Mouse (Mus musculus): ENCODE measurements around the gene Vps13c.

The Vps13c gene

DNA sequence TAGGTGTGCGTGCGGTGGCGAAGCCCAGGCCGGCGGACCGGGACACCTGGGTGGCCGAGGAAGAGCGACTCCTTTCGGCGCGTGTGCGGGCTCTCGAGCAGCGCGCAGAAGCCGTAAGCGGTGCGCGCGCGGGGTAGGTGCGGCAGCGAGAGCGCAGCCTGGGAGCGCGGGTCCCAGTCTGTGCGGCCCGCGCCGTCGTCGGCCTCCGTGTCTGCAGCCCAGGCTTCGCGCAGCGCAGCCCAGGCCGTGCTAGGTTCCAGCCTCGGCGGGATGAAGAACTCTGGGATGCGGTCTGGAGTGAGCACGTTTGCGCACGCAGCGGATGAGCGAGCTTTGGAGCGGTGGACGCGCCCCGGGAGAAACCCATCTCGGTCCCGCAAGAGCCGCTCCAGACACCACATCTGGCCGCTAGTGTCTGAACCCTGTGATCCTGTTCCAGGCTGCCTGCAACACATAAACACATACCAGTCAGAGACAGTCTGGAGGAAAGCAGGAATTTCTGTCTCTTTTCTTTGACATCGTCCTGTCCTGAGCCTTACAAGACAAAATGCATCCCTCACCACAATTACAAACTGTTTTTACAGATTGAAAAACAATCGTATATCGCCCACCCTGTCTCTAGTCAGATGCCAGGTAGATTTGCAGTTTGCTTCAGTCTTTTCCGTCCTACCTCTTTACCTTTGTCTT, 8.7 kb upstream of the Vps13c start:
- in situ Hi-C loops (cut with MboI, MseI) = no loop called here

DNA sequence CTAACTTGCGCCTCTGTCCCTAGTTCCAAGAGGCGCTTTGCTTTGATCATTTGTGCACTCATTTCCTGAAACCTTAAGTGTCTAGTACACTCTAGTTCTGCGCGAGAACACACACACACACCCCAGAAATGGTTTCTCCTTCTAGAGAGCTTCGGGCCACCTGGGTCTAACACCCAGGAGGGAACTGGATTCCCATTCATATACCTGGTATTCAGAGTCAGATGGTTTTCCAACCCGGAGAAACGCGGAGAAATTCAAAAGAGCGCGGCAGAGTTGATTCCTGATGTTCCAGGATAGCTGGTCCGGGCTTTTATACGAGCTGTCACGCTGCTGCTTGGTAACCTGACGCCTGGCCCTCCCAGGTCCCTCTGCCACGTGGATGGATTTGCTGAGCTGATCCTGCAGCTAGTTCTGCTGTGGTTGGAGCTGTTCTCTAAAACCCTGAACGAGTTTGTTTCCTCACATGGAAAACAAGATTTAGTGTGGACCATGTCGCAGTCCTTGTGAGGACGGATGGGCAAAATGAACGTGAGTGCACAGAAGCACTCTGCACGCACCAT, 8.1 kb upstream of the Vps13c start, which contains the start of gene C2cd4a:
Gene C2cd4a, minus strand, starts transcription at position 285 of the 560 bp plus-strand sequence.
- in situ Hi-C loops (cut with MboI, MseI) = no loop called here

DNA sequence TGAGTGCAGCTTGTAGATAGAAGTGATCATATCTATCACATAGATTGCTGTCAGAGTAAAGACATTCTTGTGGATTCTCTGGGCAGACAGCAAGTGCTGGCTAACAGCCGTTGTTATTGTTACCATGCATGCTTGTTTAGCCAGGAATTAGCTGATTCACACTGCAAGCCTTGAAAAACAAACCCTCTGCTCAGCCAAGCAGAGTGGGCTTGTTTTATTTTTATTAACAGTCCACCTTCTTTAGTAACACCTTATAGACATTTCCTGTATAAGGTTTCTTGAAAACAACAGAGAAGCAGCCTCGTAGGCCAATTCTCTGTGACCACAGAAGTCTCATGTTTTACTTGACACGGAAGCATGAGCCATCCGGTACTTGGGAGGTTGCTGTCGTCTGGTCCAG, 5.7 kb upstream of the Vps13c start:
- in situ Hi-C loops (cut with MboI, MseI) = no loop called here

DNA sequence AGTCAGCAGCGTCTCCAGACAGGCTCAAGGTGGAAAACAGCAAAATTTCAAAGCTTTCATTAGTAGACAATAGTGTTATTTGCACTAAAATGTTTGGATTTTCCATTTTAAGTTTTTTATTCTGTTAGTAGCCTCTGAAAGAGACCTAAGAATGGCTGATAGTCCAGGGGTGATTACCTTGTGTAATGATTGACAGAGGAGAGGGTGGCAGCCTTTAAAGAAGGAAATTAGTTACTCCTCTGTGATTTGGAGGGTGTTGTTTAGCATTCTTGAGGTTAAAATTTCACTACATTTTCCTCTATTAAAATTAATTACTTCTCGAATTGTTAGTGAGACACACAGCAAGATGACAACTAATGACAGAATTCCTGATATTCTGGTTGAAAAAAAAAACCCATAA, 2.9 kb upstream of the Vps13c start:
- in situ Hi-C loops (cut with MboI, MseI) = no loop called here

DNA sequence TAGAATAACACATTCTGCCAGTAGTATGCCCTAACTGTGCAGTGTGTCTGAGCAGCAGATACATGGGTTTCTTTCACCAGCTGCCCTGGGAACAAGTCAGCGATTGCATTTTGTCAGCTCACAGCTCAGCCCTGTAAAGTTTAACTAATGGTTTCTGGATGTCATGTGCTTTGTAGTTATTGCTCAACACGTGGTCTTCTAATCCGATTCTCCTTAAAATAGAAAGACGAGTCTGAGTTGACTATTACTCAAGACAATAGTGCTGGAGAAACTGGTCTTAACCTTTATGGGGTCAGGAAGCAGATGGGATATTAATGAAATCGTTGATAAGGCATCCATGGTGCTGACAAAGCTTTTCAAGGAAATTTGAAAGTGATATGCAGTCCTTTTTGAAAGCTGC, 2.6 kb downstream of the Vps13c start:
- in situ Hi-C loops (cut with MboI, MseI) = no loop called here

DNA sequence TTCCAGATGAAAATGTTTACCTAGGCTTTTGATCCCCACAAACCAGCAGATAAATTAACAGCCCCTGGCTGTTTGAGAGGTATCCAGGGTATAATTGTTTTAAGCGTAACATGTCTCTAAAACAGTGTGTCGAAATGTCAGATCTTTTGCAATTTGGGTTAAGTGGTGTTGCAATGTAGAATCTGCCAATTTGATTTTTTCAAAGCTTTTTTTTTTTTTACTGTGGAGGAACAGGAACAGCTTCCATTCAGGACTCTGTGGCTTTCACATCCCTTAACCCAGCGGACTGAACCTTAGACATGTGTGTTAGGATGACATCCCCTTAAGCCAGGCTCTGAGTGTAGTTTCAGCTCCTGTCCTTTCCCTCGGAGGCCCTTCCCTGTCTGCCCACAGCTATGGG, 4.8 kb downstream of the Vps13c start:
- in situ Hi-C loops (cut with MboI, MseI) = no loop called here

DNA sequence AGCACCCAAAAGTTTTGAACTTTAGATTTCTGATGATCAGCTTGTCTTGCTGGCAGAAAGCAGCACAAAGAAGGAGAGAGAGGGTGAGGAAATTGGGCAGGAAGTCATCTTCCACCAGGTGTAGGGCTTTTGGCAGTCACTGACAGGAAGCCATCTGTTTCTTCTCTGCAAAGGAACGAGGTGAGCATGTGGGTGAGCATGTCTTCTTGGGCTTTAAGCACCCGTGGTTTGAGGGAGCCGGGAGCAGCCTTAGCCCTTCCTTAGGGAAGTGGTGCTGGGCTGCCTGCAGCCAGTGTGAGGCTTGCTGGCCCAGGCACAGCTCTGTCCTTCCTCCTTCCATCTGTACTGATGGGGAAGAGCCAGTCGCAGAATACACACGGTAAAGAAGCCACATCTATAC, 5.5 kb downstream of the Vps13c start:
- in situ Hi-C loops (cut with MboI, MseI) = no loop called here

DNA sequence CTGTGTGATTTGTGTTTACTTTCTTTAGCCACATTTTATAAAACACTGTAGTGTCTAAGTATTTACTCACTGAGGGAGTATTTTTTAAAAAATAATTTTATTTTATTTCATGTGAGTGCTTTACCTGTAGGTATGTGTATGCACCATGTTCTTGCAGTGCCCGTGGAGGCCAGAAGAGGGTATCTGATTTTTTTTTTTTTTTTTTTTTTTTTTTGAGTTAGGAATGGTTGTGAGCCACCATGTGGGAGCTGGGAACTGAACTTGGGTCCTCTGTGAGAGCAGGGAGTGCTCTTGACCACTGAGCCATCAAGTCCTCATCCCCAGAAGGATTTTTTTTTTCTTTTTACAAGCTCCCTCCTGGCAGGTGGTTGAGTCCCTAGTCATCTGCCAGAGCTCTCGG, 5.9 kb downstream of the Vps13c start:
- in situ Hi-C loops (cut with MboI, MseI) = no loop called here

DNA sequence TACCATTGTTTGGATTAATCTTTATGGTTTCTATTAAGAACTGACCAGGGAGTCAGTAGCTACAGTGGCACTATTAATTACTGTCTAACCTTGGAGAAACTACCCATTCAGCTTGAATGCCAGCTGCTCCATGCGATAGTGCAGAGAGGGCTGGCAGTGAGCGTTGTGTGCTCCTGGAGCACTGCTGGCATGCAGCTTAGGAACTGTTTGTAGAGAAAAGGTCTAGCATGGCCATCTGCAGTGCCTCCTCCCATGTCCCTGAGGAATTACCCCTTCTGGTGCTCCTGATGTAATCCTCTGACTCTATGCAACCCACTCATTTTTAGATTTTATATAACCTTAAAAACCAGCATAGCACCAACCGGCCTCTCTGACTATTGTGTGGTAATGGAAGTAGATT, 7.4 kb downstream of the Vps13c start:
- in situ Hi-C loops (cut with MboI, MseI) = no loop called here

DNA sequence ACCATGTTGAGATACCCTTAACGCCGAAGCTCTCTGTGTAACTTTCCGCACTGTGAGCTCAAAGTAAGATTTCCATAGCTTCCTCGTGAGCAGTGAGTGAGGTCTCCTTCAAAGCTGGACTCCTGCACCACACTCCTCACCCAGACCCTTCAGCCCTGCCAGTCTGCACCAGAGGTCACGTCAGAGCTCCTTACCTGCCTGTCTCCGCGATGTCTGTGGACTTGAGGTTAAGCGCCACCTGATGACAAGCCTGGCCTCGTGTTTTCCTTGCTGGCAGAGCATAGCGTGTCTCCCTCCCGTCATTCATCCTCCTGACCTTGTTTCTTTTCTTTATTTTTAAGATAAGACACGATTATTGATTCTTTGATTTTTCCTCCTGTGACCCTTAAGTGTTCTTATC, 9.2 kb downstream of the Vps13c start:
- in situ Hi-C loops (cut with MboI, MseI) = no loop called here

DNA sequence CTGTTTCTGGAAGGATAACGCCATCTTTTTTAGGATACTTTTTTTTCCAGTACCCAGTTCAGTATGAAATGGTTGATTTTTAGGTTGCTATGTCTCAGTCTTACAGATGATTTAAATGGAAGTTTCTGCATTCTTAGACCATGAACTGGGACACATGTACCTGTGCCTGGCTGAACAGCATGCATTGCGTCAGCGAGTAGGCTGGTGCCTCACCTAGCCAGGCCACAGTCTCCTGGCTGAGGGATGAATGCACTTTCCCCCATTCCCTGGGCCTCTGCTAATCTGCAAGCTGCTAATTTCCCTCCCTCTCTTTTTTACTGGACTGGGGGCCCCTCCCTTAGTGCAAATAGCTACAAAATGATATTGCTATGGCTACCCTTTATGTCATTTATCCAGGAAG, 9.7 kb downstream of the Vps13c start:
- in situ Hi-C loops (cut with MboI, MseI) = no loop called here

DNA sequence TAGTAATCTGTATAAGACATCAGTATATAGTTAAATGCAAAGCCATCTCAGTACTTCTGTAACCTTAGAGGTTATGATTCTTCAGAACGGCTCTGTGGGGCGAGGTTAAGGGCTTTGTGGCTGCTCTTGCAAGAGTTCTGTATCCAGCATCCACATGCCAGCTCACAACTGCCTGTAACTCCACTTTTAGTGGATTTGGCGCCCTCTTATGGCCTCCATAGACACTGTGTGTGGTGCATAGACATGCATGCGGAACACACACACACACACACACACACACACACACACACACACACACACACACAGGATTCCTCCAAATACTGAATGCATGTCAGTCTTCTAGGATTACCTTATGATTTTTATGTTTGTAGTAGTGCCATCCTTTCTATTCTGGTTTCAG, 11.0 kb downstream of the Vps13c start:
- in situ Hi-C loops (cut with MboI, MseI) = no loop called here

DNA sequence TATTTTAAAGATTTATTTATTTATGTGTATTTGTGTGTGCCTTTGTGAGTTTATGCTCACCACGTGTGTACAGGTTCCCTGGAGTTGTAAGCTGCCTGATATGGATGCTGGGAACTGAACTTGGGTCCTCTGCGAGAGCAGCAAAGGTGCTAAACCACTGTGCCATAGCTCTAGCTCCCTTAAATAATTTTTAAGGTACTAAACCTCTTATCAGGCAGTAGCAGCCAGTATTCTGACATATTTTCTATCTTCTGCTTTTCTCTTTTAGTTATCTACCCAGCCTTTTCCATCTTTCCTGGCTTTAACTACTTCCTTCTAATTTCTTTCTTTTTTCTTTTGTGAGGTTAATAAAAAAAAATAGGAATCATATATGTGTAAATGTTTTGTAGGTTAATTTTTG, 20.1 kb downstream of the Vps13c start:
- in situ Hi-C loops (cut with MboI, MseI) = no loop called here

DNA sequence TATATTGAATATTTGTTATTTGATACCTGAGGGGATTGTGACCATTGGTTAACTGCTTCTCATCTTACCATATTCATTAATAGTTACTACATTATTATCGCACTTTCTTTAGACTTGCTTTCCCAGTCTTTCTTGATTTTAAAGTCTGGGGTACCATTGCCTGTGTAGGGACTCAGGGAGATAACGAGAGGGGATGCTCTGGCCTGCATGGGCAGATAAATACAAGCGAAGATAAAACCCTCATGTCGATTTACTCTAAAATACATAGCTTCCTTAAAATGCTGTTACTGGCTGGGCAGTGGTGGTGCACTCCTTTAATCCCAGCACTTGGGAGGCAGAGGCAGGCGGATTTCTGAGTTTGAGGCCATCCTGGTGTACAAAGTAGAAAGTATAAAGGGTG, 23.1 kb downstream of the Vps13c start:
- in situ Hi-C loops (cut with MboI, MseI) = no loop called here

DNA sequence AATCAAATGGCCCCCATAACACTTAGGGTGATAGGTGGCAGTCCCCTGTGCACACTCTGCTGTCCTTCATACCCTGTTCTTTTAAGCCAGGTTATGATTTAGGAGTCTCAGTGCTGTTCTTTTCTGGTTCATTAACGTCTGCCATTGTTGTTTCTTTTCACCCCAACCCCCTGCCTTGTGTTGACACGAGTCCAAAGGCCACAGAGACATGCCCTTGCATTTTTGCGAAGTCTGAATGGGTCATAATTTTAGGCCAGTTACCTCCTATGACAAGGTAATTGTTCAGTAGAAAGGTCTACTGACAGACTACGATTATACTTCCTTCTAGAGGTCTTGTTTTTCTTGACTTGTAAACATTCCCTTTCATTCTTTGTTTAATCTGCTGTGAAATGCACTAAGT, 23.8 kb downstream of the Vps13c start:
- in situ Hi-C loops (cut with MboI, MseI) = no loop called here

DNA sequence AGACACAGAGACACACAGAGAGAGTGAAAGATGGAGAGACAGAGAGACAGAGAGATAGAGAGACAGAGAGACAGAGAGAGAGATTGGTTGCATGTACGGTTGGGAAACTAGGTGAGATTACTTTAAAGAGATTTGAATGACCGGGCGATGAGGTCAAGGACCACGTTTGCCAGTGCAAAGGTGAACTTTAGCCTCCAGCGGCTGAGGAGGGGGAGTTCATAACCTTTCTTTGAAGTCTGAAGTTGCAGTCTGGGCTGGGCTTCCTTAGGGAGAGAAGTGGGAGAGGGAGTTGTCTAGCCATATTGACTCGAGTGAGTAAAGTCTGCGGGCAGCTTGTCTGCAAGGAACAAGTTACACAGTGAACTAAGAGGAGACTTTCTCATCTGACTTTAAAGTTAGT, 25.2 kb downstream of the Vps13c start:
- in situ Hi-C loops (cut with MboI, MseI) = no loop called here

DNA sequence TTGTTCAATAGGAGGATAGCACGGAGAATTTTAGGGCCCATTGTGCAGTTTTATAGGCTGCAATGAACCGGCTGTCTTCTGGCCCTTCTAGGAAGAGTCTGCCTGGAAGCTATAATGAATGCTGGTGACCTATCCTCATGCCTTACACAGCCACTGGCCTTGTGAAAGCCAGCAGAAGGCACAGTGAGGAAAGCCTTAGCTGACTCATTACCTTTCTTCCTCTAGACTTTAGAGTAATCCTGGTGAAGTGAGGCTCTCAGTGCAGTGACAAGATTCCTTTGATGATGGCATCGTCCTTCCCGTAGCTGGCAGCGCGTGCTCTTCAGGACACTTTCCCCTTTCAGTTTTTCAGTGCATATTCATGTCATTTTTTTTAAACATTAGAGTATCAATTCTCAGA, 27.2 kb downstream of the Vps13c start:
- in situ Hi-C loops (cut with MboI, MseI) = no loop called here

DNA sequence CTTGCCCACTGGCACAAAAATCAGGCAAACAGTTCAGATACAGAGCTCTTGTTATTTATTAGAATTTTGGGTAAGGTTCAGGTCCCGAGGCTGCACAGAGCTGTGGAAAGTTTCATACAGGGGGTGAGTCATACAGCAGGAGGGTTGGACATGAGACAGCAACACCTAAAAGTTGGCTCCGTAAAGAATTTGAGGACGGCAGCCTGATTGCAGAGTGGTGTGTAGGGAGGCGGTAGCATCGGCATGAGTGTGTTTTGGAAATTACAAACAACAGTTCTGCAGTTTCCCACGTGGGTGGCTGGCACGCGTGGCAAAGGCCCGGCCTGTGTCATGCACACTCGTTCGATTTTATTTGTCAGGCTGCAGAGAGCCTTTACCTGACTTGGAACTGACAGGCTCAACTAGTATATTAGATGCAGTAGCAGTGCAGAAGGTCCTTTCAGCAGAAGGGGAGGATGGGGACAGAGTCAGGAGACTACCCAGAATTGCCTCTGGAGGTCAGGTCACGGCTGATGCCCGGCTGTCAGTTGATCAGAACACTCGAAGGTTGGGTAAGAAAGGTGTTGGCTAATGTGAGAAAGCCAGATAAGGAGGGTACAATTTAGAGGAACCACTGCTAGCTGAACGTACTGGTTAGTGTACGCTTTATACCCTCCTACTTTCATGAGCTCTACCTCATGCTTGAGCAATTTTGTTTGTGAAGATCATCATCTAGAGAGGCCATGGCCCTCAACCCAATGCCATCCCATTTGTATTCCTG, 29.7 kb downstream of the Vps13c start:
- in situ Hi-C loops (cut with MboI, MseI) = loop anchor here (5.0 kb wide), 1 partner anchor 103 kb away; no protein-coding TSS in a partner anchor

DNA sequence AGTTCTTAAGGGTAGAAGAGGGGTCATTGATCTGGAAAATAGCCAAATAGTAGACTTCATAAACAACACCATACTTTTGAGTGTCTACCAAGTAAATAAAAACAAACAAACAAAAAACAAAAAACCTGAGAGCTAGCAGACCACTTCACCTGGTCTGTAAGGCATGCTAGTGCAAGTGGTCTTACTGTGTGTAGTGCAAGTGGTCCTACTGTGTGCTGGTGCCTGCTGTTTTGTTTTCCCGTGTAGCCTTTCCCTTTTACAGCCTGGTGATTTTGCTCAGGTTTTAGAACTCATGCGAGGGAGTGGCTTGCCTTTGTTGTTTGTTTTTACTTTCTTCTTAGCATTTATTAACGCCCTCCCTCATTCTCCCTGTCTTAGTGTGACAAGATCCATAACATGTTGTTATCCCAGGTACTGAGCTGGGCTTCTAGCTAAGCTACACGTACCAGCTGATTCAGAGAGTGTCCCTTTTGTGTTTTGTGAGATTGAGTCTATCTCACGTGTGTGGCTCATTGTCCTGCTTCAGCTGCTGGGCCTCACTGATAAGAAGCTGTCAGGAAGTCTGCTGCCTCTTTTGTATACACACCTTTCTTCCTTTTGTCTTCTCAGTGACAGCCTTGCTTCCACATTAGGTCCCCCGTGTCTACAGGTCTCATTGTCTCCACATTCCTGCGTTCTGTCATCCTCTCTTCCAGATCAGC, 34.5 kb downstream of the Vps13c start:
- in situ Hi-C loops (cut with MboI, MseI) = loop anchor here (5.0 kb wide), 1 partner anchor 107 kb away; no protein-coding TSS in a partner anchor

DNA sequence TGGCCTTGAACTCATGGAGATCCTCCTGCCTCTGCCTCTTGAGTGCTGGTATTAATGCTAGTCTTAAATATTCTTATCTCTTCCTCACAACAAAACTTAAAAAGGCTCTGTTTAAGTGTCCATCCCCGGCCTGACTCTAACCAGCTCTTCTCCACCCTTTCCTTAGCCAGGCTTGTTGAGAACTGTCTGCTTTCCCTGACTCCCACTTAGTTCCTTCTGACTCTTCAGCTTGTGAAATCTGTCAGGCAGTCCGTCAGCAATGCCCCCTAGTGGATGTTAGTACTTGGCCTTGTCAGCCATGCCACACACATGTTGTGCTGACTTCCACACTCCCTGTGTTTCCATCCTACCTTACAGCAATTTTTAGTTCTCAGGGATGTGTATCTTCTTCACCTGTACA, 35.1 kb downstream of the Vps13c start:
- in situ Hi-C loops (cut with MboI, MseI) = no loop called here

DNA sequence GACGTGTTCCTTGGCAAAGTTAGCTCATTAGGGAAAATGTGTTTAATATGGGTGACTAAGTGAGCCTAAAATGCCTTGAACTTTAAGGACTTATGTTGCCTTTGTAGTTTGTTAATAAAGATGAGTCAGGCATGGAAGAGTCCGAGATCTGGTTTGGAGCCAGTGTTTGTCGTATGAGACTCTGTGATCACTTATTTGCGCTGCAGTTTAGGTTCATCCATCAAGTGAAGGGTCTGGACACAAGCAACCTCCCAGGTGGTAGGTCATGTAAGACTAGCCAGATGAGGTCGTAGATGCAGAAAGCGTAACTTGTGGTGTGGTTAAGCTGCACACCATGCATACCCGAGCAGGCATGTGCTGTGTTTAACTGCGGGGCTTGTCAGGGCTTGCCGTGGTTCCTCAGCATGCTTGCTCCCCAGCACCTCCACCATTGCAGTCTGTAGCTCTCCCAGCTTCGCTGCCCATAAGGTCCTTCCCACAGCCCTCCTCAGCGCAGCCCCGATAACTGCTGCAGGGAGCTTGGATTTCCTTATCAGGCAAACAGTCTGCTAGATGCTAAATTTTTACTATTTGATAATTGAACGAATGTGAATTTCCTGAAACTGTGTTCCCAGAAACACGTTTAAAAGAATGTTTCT, 37.0 kb downstream of the Vps13c start:
- in situ Hi-C loops (cut with MboI, MseI) = no loop called here

DNA sequence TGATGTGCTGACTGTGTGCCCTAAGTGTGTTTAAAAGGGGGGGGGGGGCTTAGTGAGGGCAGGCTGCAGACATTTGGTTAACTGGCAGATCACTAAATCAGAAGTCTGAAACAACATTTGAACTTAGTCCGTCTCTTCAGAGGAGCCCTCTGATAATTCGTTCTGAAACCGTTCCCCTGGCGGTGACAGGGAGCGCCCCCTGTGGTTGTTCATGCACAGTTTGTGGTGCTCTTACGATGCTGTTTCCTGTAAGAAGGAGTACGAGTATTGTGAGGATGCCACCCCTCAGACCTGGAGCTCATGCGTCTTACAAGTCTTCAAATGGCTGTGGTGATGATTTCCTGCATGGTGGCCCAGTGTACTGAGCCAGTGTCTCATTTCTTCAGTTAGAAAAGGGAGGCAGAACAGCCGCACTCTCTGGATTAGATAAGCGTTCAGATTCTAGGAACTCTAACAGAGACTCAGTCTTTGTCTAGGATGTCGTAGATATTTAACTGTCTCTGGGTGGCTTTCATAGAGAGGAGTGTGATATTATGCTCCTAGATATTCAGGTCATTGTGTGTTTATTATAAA, 38.1 kb downstream of the Vps13c start:
- in situ Hi-C loops (cut with MboI, MseI) = no loop called here

Data from regulatory T cell (primary cell).